Mouse (Mus musculus): ENCODE data around the gene Pik3c2b.
"Not testable (repeated sequence)": the region's sequence is repeated elsewhere in the genome, so short reads cannot be mapped to it uniquely, and the experiment has no call there.

Pik3c2b gene

GRCm38 (mm10) chr1:133045011-133045860, at the start of gene Pik3c2b:
Gene Pik3c2b, plus strand, starts transcription at chr1:133045667.
- DNase-seq: no peak

- no peak for DNase-seq
Observed at GRCm38 (mm10) chr1:133000347-133000746, 45.1 kb upstream of the Pik3c2b start.

DNA sequence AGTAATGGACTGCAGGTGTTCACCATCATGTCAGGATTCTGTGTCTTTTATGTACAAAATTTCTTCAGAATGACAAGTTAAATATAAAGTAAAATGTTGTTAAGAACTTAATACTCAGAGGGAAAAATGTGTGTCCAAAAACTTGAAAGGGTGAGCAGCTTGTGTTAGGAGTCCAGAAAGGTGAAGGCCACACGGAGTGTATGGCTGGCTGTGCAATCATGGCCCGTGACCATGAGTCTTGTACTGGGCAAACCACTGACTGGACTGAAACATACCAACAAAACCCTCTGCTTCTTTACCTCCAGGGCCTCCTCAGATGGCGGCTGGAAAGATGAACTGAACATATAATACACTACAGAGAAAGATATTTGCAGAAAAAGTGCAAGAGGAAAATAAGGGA, 38.9 kb upstream of the Pik3c2b start:
- no peak for DNase-seq

DNA sequence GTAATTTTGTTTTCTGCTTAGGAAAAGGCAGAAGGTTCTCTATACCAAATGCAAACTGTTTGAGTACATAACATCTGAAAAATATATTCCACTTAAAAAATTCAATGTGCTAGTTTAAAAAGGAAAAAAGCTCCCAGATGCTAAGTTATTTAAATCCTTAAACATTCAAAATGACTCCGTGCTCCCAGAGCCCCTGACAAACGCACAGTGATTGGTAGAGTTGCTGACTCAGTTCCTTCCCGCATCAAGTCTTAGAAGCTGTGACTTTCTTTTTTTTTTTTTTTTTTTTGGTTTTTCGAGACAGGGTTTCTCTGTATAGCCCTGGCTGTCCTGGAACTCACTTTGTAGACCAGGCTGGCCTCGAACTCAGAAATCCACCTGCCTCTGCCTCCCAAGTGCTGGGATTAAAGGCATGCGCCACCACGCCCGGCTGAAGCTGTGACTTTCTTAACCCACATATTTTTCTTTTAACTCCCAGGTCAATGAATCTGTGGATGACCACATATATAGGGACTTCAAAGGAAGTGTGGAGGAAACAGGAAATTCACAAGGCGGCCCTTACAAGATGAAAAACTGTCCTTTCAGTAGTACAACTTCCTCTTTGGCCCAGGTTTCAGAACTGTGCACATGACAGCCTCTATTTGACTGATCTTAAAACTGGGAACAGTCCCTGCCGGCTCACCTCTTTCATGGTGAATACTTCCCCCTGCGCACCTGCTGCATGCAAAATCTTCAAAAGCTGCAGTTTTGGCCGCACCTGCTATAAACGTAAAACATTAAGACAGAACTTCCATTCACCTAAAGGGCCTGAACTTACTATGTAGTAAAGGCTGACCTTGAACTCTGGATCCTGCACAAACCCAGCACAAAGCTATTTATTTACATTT, 33.3 kb upstream of the Pik3c2b start:
- DNase-seq: peak; percentile 59

DNA sequence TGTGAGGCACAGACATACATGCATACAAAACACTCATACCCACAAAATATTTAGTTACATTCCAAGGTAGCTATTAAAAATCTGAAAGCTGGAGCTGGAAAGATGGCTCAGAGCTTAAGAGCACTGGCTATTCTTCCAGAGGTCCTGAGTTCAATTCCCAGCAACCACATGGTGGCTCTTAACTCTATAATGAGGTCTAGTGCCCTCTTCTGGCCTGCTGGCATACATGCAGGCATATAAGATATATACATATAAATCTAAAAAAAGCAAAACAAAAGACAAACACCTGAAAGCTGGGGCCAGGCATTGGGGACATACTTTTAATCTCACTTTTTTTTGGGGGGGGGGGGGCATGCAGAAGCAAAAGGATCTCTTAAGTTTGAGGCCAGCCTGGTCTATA, 32.1 kb upstream of the Pik3c2b start:
- no peak for DNase-seq

GRCm38 (mm10) chr1:133014196-133014595, 31.3 kb upstream of the Pik3c2b start:
- DNase-seq: no peak

- DNase-seq: no peak
Observed at GRCm38 (mm10) chr1:133016775-133017428, 28.6 kb upstream of the Pik3c2b start.

DNA sequence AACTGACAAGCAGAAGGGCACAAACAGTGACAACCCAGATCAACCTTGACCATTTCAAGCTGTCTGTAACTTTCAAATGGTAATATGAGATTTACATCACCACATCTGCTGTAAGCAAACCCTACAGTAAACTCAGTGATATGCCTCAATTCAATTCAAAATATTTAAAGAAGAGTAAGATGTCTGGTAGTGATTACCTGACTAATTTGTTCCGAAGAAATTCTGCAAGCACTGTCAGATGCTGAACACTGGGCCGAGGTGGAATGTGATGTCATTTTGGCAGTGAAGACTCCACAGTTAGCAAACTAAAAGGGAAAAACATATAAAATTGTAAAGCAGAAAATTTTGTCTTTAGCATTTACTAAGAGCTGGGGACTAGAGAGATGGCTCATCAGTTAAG, 26.9 kb upstream of the Pik3c2b start:
- no peak for DNase-seq

DNA sequence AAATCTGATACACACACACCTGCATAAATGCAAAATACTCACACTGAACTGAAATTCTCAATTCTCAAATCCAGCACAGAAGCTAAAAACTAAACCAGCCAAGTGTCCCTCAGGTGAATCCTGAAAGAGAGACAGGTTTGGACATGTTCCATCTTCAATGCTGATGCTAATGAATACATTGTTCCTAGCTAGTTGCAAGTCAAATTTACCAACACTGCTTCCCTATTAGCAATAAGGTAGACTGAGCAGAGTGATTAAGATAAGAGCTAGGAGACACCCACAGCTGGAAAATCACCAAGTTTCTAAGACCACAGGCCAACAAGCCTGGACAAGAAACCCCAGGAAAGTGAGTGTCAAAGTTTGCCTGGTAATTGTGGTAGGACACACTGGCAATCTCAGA, 26.2 kb upstream of the Pik3c2b start:
- no peak for DNase-seq

- no peak for DNase-seq
Observed at GRCm38 (mm10) chr1:133020137-133020894, 25.2 kb upstream of the Pik3c2b start.

GRCm38 (mm10) chr1:133021391-133021790, 24.1 kb upstream of the Pik3c2b start:
- peak; percentile 16 for DNase-seq

- DNase-seq: not testable (repeated sequence)
Observed at GRCm38 (mm10) chr1:133021971-133022370, 23.5 kb upstream of the Pik3c2b start.

- not testable (repeated sequence) for DNase-seq
Observed at GRCm38 (mm10) chr1:133023723-133024122, 21.7 kb upstream of the Pik3c2b start.

DNA sequence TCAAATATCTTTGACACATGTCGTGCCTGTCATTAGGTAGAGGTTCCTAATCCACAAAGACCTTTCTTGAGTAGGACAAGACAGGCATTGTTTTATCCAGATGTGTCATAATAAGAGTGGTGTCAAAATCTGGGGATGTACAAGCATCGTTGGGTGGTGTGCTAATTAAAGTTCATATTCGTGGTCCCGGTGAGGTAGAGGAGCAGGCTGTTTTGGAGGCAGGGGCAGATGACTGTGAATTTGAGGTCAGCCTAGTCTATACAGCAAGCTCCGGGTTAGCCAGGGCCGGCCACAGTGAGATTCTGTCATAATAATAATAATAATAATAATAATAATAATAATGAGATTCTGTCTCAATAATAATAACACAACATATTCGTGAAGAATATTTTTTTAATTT, 21.0 kb upstream of the Pik3c2b start:
- peak; percentile 9 for DNase-seq

GRCm38 (mm10) chr1:133025051-133025795, 20.2 kb upstream of the Pik3c2b start:
- DNase-seq: peak; percentile 92

- DNase-seq: not testable (repeated sequence)
Observed at GRCm38 (mm10) chr1:133025796-133026190, 19.7 kb upstream of the Pik3c2b start.

- no peak for DNase-seq
Observed at GRCm38 (mm10) chr1:133027126-133027525, 18.3 kb upstream of the Pik3c2b start.

GRCm38 (mm10) chr1:133027980-133028379, 17.5 kb upstream of the Pik3c2b start:
- no peak for DNase-seq

- DNase-seq: no peak
Observed at GRCm38 (mm10) chr1:133029744-133030143, 15.7 kb upstream of the Pik3c2b start.

DNA sequence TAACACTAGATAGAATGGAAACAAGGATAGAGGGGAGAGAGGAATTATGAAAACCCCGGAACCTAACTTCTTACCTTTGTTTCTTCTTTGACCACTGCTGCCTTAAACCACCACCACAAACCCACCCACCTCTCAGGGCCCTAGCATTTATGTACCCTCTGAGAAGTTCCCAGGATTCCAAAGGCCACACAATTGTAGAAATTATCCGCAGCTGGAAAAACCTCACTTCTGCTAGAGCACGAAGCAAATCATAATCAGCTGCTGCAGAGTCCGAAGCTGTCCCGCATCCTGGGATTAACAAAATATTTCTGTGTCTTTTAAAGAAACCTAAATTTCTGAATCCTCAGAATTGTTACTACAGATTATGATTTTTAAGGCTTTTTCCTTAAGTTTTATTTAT, 15.0 kb upstream of the Pik3c2b start, which contains the start of gene Mdm4:
Mdm4 (minus strand) TSS at position 101 of the 400 bp plus-strand sequence.
- DNase-seq: no peak

- no peak for DNase-seq
Observed at GRCm38 (mm10) chr1:133032981-133033315, 12.5 kb upstream of the Pik3c2b start.

Measured in thymus, postnatal 14 days (tissue).